Mouse (Mus musculus) liver, adult 2 months (tissue): ENCODE data around the gene Arid5b. TPM values are rescaled to one million over a fixed set of nuclear protein-coding genes. Genes with fewer than 3 reads are reported as not detected.

Source experiments
- DNase-seq: peaks from one replicate; pipeline ENCODE4 v3.0.0-alpha.2; 2011; ENCODE audit warnings: low read depth, low spot score; ENCODE audit errors: extremely low read depth
- H3K27ac ChIP-seq: fragments of 200-500 bp; replicated peaks from 2 replicates; pipeline ENCODE4 v1.5.1; 2012; ENCODE audit warnings: low read depth, mild to moderate bottlenecking, control low read depth, inconsistent platforms, low read length; ENCODE audit not compliant: insufficient read depth
- H3K27me3 ChIP-seq: fragments of 200-500 bp; 2 replicates; pipeline ENCODE4 v1.6.1; 2012; ENCODE audit warnings: mild to moderate bottlenecking, moderate library complexity, low read length, inconsistent platforms; ENCODE audit not compliant: control insufficient read depth, insufficient read depth
- H3K36me3 ChIP-seq: fragments of 200-500 bp; 2 replicates; pipeline ENCODE4 v1.6.1; 2012; ENCODE audit warnings: low read length, inconsistent platforms; ENCODE audit not compliant: control insufficient read depth, insufficient read depth
- H3K4me1 ChIP-seq: fragments of 200-500 bp; 2 replicates; pipeline ENCODE4 v1.6.1; 2011; ENCODE audit warnings: low read length; ENCODE audit not compliant: control insufficient read depth, insufficient read depth
- H3K4me3 ChIP-seq: fragments of 200-500 bp; 2 replicates; pipeline ENCODE4 v1.5.1; 2011; ENCODE audit warnings: low read depth, mild to moderate bottlenecking, control low read depth, low read length, moderate library complexity; ENCODE audit not compliant: insufficient read depth
- H3K79me2 ChIP-seq: fragments of 200-500 bp; 2 replicates; pipeline ENCODE4 v1.6.1; 2012; ENCODE audit warnings: inconsistent platforms, mild to moderate bottlenecking, low read length, moderate library complexity; ENCODE audit not compliant: control insufficient read depth, insufficient read depth
- H3K9ac ChIP-seq: fragments of 200-500 bp; 2 replicates; pipeline ENCODE4 v1.6.1; 2012; ENCODE audit warnings: low read depth, mild to moderate bottlenecking, control low read depth, inconsistent platforms, low read length
- CTCF ChIP-seq: fragments of 200-500 bp; IDR thresholded peaks from 2 replicates; pipeline ENCODE4 v1.5.1; 2011; ENCODE audit warnings: low read depth, low read length, control low read depth
- POLR2A ChIP-seq: fragments of 200-500 bp; IDR thresholded peaks from 2 replicates; pipeline ENCODE4 v1.6.1; 2011; ENCODE audit warnings: low read length, control low read depth; ENCODE audit not compliant: insufficient read depth; ENCODE audit errors: extremely low read depth
- WGBS: fragments of 180-500 bp; shearing (Covaris S2); methylation state at CpG from one replicate; pipeline ENCODE4 v1.1.7; 2018; 5-methylcytosine and 5-hydroxymethylcytosine counted together
- polyA plus RNA-seq: library from polyadenylated mRNA; depleted of rRNA; stranded (reverse); fragments of >200 nt; gene quantifications from 2 replicates; pipeline ENCODE4 v1.2.3, GENCODE M21; 2012
- total RNA-seq: library from RNA; depleted of rRNA; stranded (reverse); fragments of >200 nt; gene quantifications from 2 replicates; pipeline ENCODE4 v1.2.3, GENCODE M21; 2014

The Arid5b gene
- total and polyA plus RNA-seq, 2 experiments, result 11.6 to 13.6 TPM

- TF ChIP-seq POLR2A (no peak), CTCF (no peak)
- Histone ChIP-seq H3K27ac (peak overlapping the region; percentile 25; the same call in 1 of the 2 replicates), H3K79me2 (peaks cover 49% of the 10 kb centered on the region), H3K9ac (no peak overlapping the region), H3K27me3 (no peaks in the 10 kb centered on the region), H3K36me3 (peaks cover 15% of the 10 kb centered on the region), H3K4me3 (no peak overlapping the region), H3K4me1 (peaks cover 15% of the 10 kb centered on the region)
- peak; percentile 48 for DNase-seq
- 58% methylated on average over 5 of the region's 5 CpGs for WGBS
Measured at GRCm38 (mm10) chr10:68175811-68176210, 102.7 kb downstream of the Arid5b start.

GRCm38 (mm10) chr10:68173634-68174033, 104.9 kb downstream of the Arid5b start:
- H3K79me2 ChIP-seq, result peaks cover 52% of the 10 kb centered on the region
- H3K27ac ChIP-seq, result no peak overlapping the region
- no peak overlapping the region for H3K9ac ChIP-seq
- WGBS, result 96% methylated on average over 9 of the region's 9 CpGs
- peaks cover 15% of the 10 kb centered on the region for H3K36me3 ChIP-seq
- TF ChIP-seq POLR2A (no peak), CTCF (no peak)
- no peak overlapping the region for H3K4me3 ChIP-seq
- no peak for DNase-seq
- peaks cover 6% of the 10 kb centered on the region for H3K4me1 ChIP-seq
- no peaks in the 10 kb centered on the region for H3K27me3 ChIP-seq

- Histone ChIP-seq H3K79me2 (peaks cover 49% of the 10 kb centered on the region), H3K36me3 (peaks cover 15% of the 10 kb centered on the region), H3K27me3 (no peaks in the 10 kb centered on the region), H3K9ac (no peak overlapping the region), H3K4me1 (peaks cover 6% of the 10 kb centered on the region), H3K4me3 (no peak overlapping the region), H3K27ac (no peak overlapping the region)
- WGBS, result 97% methylated on average over 4 of the region's 4 CpGs
- DNase-seq, result no peak
- TF ChIP-seq POLR2A, result no peak
- no peak for TF ChIP-seq CTCF
Measured at GRCm38 (mm10) chr10:68172906-68173305, 105.6 kb downstream of the Arid5b start.

GRCm38 (mm10) chr10:68171974-68172373, 106.6 kb downstream of the Arid5b start:
- H3K4me1 ChIP-seq, result peaks cover 4% of the 10 kb centered on the region
- WGBS, result 85% methylated on average over 9 of the region's 9 CpGs
- peaks cover 15% of the 10 kb centered on the region for H3K36me3 ChIP-seq
- H3K79me2 ChIP-seq, result peaks cover 43% of the 10 kb centered on the region
- no peak overlapping the region for H3K4me3 ChIP-seq
- H3K27me3 ChIP-seq, result no peaks in the 10 kb centered on the region
- TF ChIP-seq POLR2A, result no peak
- TF ChIP-seq CTCF, result no peak
- DNase-seq, result no peak
- H3K27ac ChIP-seq, result no peak overlapping the region
- no peak overlapping the region for H3K9ac ChIP-seq

- no peak overlapping the region for H3K27ac ChIP-seq
- no peak overlapping the region for H3K4me3 ChIP-seq
Measured at GRCm38 (mm10) chr10:68168613-68169012, 109.9 kb downstream of the Arid5b start.

GRCm38 (mm10) chr10:68168141-68168540, 110.4 kb downstream of the Arid5b start:
- WGBS, result 84% methylated on average over 8 of the region's 8 CpGs
- Histone ChIP-seq H3K4me1 (peaks cover 5% of the 10 kb centered on the region; the same call in 1 of the 2 replicates), H3K36me3 (peaks cover 4% of the 10 kb centered on the region), H3K9ac (no peak overlapping the region), H3K27me3 (no peaks in the 10 kb centered on the region), H3K79me2 (peaks cover 26% of the 10 kb centered on the region; the same call in 1 of the 2 replicates), H3K4me3 (no peak overlapping the region), H3K27ac (no peak overlapping the region)
- no peak for DNase-seq
- TF ChIP-seq CTCF (no peak), POLR2A (no peak)

More at GRCm38 (mm10) chr10:68168613-68169012, 109.9 kb downstream of the Arid5b start:
- no peak for DNase-seq
- H3K79me2 ChIP-seq, result peaks cover 24% of the 10 kb centered on the region; the same call in 1 of the 2 replicates
- 71% methylated on average over 6 of the region's 6 CpGs for WGBS
- TF ChIP-seq POLR2A (no peak), CTCF (no peak)
- H3K36me3 ChIP-seq, result peaks cover 5% of the 10 kb centered on the region
- no peak overlapping the region for H3K9ac ChIP-seq
- H3K4me1 ChIP-seq, result peaks cover 5% of the 10 kb centered on the region; the same call in 1 of the 2 replicates
- no peaks in the 10 kb centered on the region for H3K27me3 ChIP-seq
